Mouse (Mus musculus): ENCODE data around the gene Ccar1. TPM values are rescaled to one million over a fixed set of nuclear protein-coding genes. Genes with fewer than 3 reads are reported as not detected.

The Ccar1 gene
- polyA plus RNA-seq (2015; fragmentation: Nextera tagmentation; extraction: Ambion mirVana) = 145 and 146 TPM in 2 replicates

- 4% methylated on average over 55 of the region's 55 CpGs for WGBS
- H3K4me1 ChIP-seq = peaks cover 23% of the 10 kb centered on the region
These were observed at the start of gene Ccar1 for GRCm38 (mm10) chr10:62792177-62793090. Ccar1 (minus strand) TSS chr10:62792286.

GRCm38 (mm10) chr10:62840687-62841086 is 48.6 kb upstream of the Ccar1 start:
- Histone ChIP-seq H3K36me3 (ENCODE audit: poor library complexity, severe bottlenecking) (peaks cover 39% of the 10 kb centered on the region), H3K4me1 (no peaks in the 10 kb centered on the region), H3K9ac (no peak overlapping the region), H3K27ac (no peak overlapping the region), H3K27me3 (no peaks in the 10 kb centered on the region), H3K9me3 (replicated peaks) (no peaks in the 10 kb centered on the region), H3K4me2 (no peak overlapping the region), H3K4me3 (no peak overlapping the region)
- no peak for ATAC-seq
- 92% methylated on average over 7 of the region's 7 CpGs for WGBS

More at GRCm38 (mm10) chr10:62792177-62793090, at the start of gene Ccar1:
- H3K9me3 ChIP-seq (replicated peaks) = no peaks in the 10 kb centered on the region
- H3K27ac ChIP-seq = peak within 1 kb of the TSS; percentile 94
- peaks cover 29% of the 10 kb centered on the region for H3K36me3 ChIP-seq (ENCODE audit: poor library complexity, severe bottlenecking)
- peak within 1 kb of the TSS; percentile 64 for H3K4me2 ChIP-seq
- H3K27me3 ChIP-seq = no peaks in the 10 kb centered on the region
- H3K9ac ChIP-seq = peak within 1 kb of the TSS; percentile 97
- H3K4me3 ChIP-seq = peak within 1 kb of the TSS; percentile 97
- peak; percentile 99 for ATAC-seq

- H3K9me3 ChIP-seq (replicated peaks) = no peaks in the 10 kb centered on the region
- no peak overlapping the region for H3K4me2 ChIP-seq
- no peaks in the 10 kb centered on the region for H3K4me1 ChIP-seq
- peaks cover 48% of the 10 kb centered on the region for H3K36me3 ChIP-seq (ENCODE audit: poor library complexity, severe bottlenecking)
- WGBS = 95% methylated on average over 5 of the region's 5 CpGs
- H3K9ac ChIP-seq = no peak overlapping the region
- no peak overlapping the region for H3K4me3 ChIP-seq
- no peaks in the 10 kb centered on the region for H3K27me3 ChIP-seq
- H3K27ac ChIP-seq = no peak overlapping the region
- no peak for ATAC-seq
These were observed 45.9 kb upstream of the Ccar1 start for GRCm38 (mm10) chr10:62837987-62838386.

GRCm38 (mm10) chr10:62832783-62833182 is 40.7 kb upstream of the Ccar1 start:
- WGBS = 87% methylated on average over 9 of the region's 9 CpGs
- Histone ChIP-seq H3K9me3 (replicated peaks) (no peaks in the 10 kb centered on the region), H3K36me3 (ENCODE audit: poor library complexity, severe bottlenecking) (peaks cover 55% of the 10 kb centered on the region), H3K4me2 (no peak overlapping the region), H3K9ac (no peak overlapping the region), H3K27ac (no peak overlapping the region), H3K4me3 (no peak overlapping the region), H3K27me3 (no peaks in the 10 kb centered on the region), H3K4me1 (no peaks in the 10 kb centered on the region)
- ATAC-seq = no peak

- H3K4me2 ChIP-seq = no peak overlapping the region
- H3K27me3 ChIP-seq = no peaks in the 10 kb centered on the region
- no peak for ATAC-seq
- WGBS = 91% methylated on average over 2 of the region's 2 CpGs
- H3K27ac ChIP-seq = no peak overlapping the region
- H3K36me3 ChIP-seq (ENCODE audit: poor library complexity, severe bottlenecking) = peaks cover 50% of the 10 kb centered on the region
- no peak overlapping the region for H3K9ac ChIP-seq
- no peak overlapping the region for H3K4me3 ChIP-seq
- H3K9me3 ChIP-seq (replicated peaks) = no peaks in the 10 kb centered on the region
- no peaks in the 10 kb centered on the region for H3K4me1 ChIP-seq
These were observed 39.5 kb upstream of the Ccar1 start for GRCm38 (mm10) chr10:62831546-62831945.

GRCm38 (mm10) chr10:62824474-62824873 is 32.4 kb upstream of the Ccar1 start:
- Histone ChIP-seq H3K9me3 (replicated peaks) (no peaks in the 10 kb centered on the region), H3K27me3 (no peaks in the 10 kb centered on the region), H3K4me1 (no peaks in the 10 kb centered on the region), H3K4me2 (no peak overlapping the region), H3K27ac (no peak overlapping the region), H3K36me3 (ENCODE audit: poor library complexity, severe bottlenecking) (peaks cover 37% of the 10 kb centered on the region), H3K9ac (no peak overlapping the region), H3K4me3 (no peak overlapping the region)
- WGBS = 89% methylated on average over 8 of the region's 8 CpGs
- no peak for ATAC-seq

- no peak for ATAC-seq
These were observed 31.3 kb upstream of the Ccar1 start for GRCm38 (mm10) chr10:62823431-62823830.

GRCm38 (mm10) chr10:62810010-62810409 is 17.9 kb upstream of the Ccar1 start:
- H3K9ac ChIP-seq = no peak overlapping the region
- no peaks in the 10 kb centered on the region for H3K4me1 ChIP-seq
- WGBS = 81% methylated on average over 4 of the region's 4 CpGs
- H3K9me3 ChIP-seq (replicated peaks) = no peaks in the 10 kb centered on the region
- no peak overlapping the region for H3K27ac ChIP-seq
- no peaks in the 10 kb centered on the region for H3K27me3 ChIP-seq
- H3K36me3 ChIP-seq (ENCODE audit: poor library complexity, severe bottlenecking) = peaks cover 41% of the 10 kb centered on the region
- H3K4me3 ChIP-seq = no peak overlapping the region
- no peak overlapping the region for H3K4me2 ChIP-seq
- ATAC-seq = no peak

More at GRCm38 (mm10) chr10:62823431-62823830, 31.3 kb upstream of the Ccar1 start:
- Histone ChIP-seq H3K27ac (no peak overlapping the region), H3K9ac (no peak overlapping the region), H3K4me2 (no peak overlapping the region), H3K9me3 (replicated peaks) (no peaks in the 10 kb centered on the region), H3K4me1 (no peaks in the 10 kb centered on the region), H3K27me3 (no peaks in the 10 kb centered on the region), H3K4me3 (no peak overlapping the region), H3K36me3 (ENCODE audit: poor library complexity, severe bottlenecking) (peaks cover 44% of the 10 kb centered on the region)
- WGBS = 84% methylated on average over 4 of the region's 4 CpGs

- no peak overlapping the region for H3K4me3 ChIP-seq
- no peak overlapping the region for H3K4me2 ChIP-seq
- no peaks in the 10 kb centered on the region for H3K9me3 ChIP-seq (replicated peaks)
- H3K4me1 ChIP-seq = no peaks in the 10 kb centered on the region
- WGBS = 90% methylated on average over 2 of the region's 2 CpGs
- H3K27me3 ChIP-seq = no peaks in the 10 kb centered on the region
- ATAC-seq = no peak
- no peak overlapping the region for H3K9ac ChIP-seq
- H3K36me3 ChIP-seq (ENCODE audit: poor library complexity, severe bottlenecking) = peaks cover 33% of the 10 kb centered on the region
- H3K27ac ChIP-seq = no peak overlapping the region
These were observed 16.7 kb upstream of the Ccar1 start for GRCm38 (mm10) chr10:62808766-62809165.

GRCm38 (mm10) chr10:62808316-62808715 is 16.2 kb upstream of the Ccar1 start:
- no peaks in the 10 kb centered on the region for H3K4me1 ChIP-seq
- H3K36me3 ChIP-seq (ENCODE audit: poor library complexity, severe bottlenecking) = peaks cover 29% of the 10 kb centered on the region
- no peak overlapping the region for H3K27ac ChIP-seq
- no peak overlapping the region for H3K4me3 ChIP-seq
- no peaks in the 10 kb centered on the region for H3K9me3 ChIP-seq (replicated peaks)
- no peak overlapping the region for H3K4me2 ChIP-seq
- H3K27me3 ChIP-seq = no peaks in the 10 kb centered on the region
- WGBS = 93% methylated on average over 7 of the region's 7 CpGs
- no peak overlapping the region for H3K9ac ChIP-seq
- ATAC-seq = no peak

GRCm38 (mm10) chr10:62804106-62804505 is 12.0 kb upstream of the Ccar1 start:
- H3K27me3 ChIP-seq = no peaks in the 10 kb centered on the region

GRCm38 (mm10) chr10:62803296-62803695 is 11.2 kb upstream of the Ccar1 start:
- Histone ChIP-seq H3K27me3 (no peaks in the 10 kb centered on the region), H3K4me1 (no peaks in the 10 kb centered on the region), H3K9ac (no peak overlapping the region), H3K4me2 (no peak overlapping the region), H3K36me3 (ENCODE audit: poor library complexity, severe bottlenecking) (peaks cover 7% of the 10 kb centered on the region; the same call in 1 of the 2 replicates), H3K9me3 (replicated peaks) (no peaks in the 10 kb centered on the region), H3K27ac (no peak overlapping the region), H3K4me3 (no peak overlapping the region)
- WGBS = 95% methylated on average over 2 of the region's 2 CpGs
- no peak for ATAC-seq

More at GRCm38 (mm10) chr10:62804106-62804505, 12.0 kb upstream of the Ccar1 start:
- H3K27ac ChIP-seq = no peak overlapping the region
- peaks cover 7% of the 10 kb centered on the region; the same call in 1 of the 2 replicates for H3K36me3 ChIP-seq (ENCODE audit: poor library complexity, severe bottlenecking)
- H3K4me3 ChIP-seq = no peak overlapping the region
- 83% methylated on average over 2 of the region's 2 CpGs for WGBS
- no peaks in the 10 kb centered on the region for H3K4me1 ChIP-seq
- no peak overlapping the region for H3K9ac ChIP-seq
- ATAC-seq = no peak
- H3K9me3 ChIP-seq (replicated peaks) = no peaks in the 10 kb centered on the region
- no peak overlapping the region for H3K4me2 ChIP-seq
